Mouse (Mus musculus): ENCODE data around the gene Atp6v0a4.
A peak's percentile ranks its signal among the peaks of the same experiment; 100 is the strongest.

The Atp6v0a4 gene

GRCm38 (mm10) chr6:38073592-38073991 is 50.8 kb downstream of the Atp6v0a4 start:
- no peak for DNase-seq (ENCODE audit: low spot score)

DNA sequence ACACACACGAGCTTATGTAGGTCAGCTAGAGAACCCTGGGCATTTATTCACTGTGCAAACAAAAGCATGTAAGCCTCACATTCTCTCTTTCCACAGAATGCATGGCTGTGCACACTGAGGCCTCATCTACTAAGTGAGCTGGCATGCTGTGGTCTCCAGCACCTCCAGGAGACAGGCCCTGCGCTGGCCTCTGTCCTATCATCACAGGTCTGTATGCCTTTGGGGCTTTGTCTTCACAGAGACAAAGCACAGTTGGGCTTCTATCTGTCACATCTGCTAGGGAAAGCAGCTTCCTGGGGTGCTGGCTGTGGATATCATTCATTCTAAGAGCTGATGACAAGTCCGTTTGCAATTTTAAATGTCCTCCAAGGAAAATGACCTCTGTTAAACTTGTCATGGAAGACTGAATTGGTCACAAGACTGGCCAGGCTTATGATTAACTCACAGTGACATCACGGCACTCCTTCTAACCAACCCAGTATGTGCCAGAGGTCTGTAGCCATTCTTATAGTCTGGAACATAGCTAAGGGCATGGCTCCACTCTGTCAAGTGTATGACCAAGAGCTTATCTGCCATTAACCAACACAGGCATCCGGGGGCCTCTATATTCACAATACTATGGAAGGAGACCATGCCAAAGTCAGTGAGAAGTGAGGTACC is 52.1 kb downstream of the Atp6v0a4 start:
- no peak for DNase-seq (ENCODE audit: low spot score)

DNA sequence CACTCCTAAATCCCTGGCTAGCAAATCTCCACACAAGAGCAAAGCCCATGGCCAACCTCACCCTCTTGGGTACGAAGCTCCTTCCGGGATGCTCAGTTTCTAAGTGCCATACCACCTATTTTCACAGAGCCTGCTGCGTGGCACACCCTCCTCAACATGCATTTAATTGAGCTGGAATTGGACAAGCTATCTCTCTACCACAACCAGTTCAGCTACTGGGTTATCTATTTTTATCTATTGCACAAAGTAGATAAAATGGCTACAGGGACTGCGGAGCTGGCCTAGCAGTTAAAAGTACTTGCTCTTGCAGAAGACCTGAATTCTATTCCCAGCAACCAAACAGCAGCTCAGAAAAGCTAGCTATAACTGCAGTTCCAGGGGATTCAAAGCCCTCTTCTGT is 53.1 kb downstream of the Atp6v0a4 start:
- no peak for DNase-seq (ENCODE audit: low spot score)

DNA sequence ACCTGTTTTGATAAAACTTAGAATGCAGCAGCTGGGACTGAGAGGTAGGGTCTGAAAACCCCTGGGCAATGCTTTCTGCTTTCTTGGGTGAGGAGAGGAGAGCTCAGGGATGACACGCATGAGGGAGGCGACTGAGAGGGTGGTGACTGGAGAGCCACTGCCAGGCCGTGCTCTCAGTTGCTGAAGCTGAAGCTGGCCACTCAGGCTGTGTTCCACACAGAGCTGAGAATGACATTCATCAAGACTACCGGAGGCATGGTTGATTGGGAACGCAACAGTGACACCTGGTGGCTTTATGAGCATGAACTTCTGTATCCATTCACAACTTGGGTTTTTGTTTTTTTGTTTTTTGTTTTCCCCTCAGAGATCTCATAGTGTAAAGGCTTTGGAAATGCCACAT is 58.2 kb downstream of the Atp6v0a4 start:
- DNase-seq (ENCODE audit: low spot score), result peak; percentile 29

GRCm38 (mm10) chr6:38065501-38066122 is 58.8 kb downstream of the Atp6v0a4 start:
- DNase-seq (ENCODE audit: low spot score), result peak; percentile 22

GRCm38 (mm10) chr6:38065122-38065500 is 59.3 kb downstream of the Atp6v0a4 start:
- peak; percentile 47 for DNase-seq (ENCODE audit: low spot score)

DNA sequence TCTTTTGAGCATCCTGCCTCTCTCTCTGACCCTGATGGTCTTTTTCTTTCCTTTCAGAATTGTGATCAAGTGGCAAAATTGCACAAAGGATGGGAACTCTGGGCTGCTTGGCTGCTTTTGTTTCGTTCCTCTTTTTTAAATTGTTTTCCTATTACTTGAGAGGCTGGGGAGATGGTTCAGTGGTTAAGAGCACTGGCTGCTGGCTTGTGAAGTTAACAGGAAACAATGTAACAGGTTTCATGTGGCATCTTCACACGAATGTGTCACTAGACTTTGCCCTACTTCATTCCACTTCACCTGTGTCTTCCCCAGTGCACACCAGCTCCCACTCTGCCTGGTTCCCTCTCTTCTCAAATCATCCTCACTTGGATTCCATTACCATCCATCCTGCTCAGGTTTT is 59.8 kb downstream of the Atp6v0a4 start:
- no peak for DNase-seq (ENCODE audit: low spot score)

DNA sequence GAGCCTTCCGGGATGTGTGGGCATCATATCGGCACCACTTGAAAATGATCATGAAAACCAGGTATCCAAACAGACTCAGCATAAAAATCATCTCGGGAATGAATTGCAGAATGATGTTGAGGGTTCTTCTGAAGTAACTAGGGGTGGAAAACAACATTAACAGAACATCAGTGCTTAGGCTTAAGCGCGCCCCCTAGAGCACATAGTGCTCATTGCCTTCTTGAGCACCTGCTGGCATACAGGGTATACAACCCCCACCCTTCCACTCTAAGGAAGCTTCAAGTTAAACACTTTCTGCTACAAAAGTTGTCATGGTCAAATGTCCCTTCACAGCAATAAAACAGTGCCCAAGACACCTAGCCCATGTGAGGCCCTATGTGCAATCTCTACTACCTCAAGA is 65.6 kb downstream of the Atp6v0a4 start:
- no peak for DNase-seq (ENCODE audit: low spot score)

GRCm38 (mm10) chr6:38055471-38056330 is 68.7 kb downstream of the Atp6v0a4 start:
- DNase-seq (ENCODE audit: low spot score), result no peak

- DNase-seq (ENCODE audit: low spot score), result no peak
Observed at GRCm38 (mm10) chr6:38049601-38050000, 74.8 kb downstream of the Atp6v0a4 start.

DNA sequence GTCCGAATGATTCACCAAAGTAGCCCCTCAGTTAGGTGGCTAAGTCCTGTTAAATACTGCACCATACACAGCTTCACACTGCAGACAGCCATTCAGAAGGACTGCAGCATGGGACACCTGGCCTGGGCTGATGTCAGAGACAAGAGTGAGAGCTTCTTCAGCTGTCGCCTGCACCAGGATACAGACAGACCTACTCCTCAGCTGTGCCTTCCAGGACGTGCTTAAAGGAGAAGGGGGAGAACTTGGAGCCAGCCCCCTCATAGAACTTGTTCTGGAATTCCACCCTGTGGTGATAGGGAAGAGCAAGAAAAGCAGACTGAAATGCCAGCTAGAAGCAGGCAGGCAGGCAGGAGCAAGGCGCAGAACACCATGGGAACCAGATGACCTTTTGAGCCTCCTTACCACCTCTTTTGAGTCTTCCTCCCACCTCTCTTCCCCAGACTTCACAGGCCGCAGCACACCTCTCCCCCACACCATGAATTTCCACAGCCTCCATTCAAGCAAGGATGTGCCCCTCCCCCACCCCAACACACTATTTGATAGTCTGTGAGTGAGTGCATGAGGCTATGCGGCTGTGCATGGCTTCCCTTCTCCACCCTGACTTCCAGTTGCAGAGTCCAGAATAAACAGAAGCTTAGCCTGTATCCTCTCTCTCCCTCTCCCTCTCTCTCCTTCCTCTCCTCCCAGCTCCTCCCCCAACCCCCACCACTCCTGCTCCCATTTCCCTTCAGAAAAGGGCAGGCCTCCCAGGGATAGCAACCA is 75.4 kb downstream of the Atp6v0a4 start:
- DNase-seq (ENCODE audit: low spot score), result no peak

GRCm38 (mm10) chr6:38048003-38048402 is 76.4 kb downstream of the Atp6v0a4 start:
- DNase-seq (ENCODE audit: low spot score), result no peak

DNA sequence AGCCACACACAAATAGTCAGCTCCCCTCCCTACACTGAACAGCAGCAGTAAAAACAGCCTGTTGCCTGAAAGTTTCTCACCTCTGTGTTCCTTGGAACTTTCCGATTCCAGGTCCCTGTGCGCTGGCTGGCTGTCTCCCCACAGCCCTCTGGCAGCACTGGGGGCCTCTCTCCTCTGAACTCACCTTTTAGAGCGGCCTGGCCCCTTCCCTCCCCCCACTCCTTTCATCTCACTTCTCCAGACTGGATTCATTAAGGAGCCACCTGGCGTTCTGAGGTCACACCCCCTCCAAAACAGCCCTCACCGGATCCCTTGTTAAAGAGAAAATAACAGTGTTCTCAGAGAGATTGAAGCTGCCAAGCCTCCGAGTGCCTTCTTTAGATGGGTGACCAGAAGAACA is 77.5 kb downstream of the Atp6v0a4 start, which contains the start of gene Svopl:
Gene Svopl (minus strand): TSS at position 159 of the 400 bp plus-strand sequence.
- no peak for DNase-seq (ENCODE audit: low spot score)

DNA sequence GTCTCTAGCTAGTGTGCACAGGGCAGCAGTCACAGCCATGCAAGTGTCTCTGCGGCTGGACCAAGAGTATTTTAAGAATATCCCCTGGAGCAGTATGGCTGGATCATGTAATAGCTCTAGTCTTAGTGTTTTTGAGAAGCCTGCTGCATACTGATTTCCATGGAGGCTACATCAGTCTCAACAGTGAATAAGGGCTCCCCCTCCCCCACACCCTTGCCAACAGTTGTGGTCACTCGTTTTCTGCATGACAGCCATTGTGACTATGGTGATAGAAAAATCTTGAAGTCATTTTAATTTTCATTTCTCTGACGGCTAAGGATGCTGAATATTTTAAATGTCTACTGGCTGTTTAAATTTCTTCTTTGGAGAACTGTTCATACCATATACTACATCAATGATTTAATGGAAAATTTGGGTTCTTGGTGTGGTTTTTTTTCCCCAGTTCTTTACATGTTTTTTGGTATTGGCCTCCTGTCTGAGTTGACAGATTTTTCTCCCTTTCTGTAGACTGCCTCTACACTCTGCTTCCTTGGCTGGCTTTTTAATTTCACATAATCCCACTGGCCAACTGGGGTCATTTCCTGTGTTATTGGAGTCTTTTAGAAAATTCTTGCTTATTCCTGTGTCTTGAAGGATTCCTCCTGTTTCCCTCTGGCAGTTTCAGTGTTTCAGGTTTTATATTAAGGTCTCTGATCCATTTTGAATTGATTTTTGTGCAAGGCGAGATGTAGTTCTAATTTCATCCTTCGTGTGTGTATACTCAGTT is 91.4 kb downstream of the Atp6v0a4 start:
- no peak for DNase-seq (ENCODE audit: low spot score)

GRCm38 (mm10) chr6:38031924-38032540 is 92.4 kb downstream of the Atp6v0a4 start:
- no peak for DNase-seq (ENCODE audit: low spot score)

DNA sequence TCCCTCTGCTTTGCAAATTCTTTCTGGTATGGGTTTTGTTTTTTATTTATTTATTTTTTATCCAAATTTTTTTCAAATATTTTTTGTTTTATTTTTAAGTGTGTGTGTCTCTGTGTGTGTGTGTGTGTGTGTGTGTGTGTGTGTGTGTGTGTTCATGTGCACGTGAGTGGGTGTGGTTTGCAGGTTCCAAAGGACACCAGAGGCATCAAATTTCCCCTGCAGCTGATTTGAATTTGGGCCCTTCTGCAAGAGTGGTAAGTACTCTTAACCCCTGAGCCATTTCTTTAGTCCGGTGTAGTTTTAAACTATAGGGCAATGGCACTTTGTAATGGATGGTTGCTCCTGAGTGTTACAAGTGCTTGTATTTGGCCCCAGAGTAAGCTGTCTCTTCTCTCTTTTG is 96.2 kb downstream of the Atp6v0a4 start:
- no peak for DNase-seq (ENCODE audit: low spot score)

DNA sequence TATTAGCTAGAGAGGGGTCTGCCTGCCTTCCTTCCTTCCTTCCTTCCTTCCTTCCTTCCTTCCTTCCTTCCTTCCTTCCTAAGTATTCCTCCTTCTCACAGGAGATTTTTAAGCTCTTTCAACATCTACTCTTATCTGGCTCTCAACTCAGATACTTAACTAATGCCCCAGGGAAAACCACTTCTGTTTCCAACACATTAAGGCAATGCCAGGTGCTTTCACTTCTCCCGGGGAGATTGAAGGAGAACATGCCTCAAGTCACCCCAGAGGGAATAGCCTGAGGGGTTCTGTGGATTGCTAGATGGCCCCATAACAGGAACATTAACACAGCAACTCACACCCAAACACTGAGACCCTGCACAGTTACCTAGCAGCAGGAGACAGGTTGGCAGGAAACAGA is 96.6 kb downstream of the Atp6v0a4 start:
- DNase-seq (ENCODE audit: low spot score), result no peak

GRCm38 (mm10) chr6:38023284-38023683 is 101.1 kb downstream of the Atp6v0a4 start:
- DNase-seq (ENCODE audit: low spot score), result no peak

DNA sequence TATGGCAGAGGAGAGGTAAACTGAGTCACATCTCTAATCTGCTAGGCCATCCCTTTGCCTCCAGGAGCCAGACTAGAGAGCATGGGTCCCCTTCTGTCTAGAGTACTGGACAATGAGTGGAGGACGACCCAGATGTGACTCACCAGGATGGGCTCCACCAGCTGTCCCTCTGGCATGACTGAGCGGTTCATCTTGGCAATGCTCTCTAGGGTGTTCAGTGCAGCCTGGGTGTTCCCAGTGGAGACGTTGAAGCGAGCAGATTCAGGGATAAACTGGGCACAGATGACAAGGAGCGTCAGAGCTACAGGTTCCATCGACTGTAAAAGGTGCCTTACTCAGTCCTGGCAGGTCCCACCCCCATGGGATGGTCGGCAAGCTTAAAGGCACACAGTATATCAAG is 103.0 kb downstream of the Atp6v0a4 start:
- no peak for DNase-seq (ENCODE audit: low spot score)

DNA sequence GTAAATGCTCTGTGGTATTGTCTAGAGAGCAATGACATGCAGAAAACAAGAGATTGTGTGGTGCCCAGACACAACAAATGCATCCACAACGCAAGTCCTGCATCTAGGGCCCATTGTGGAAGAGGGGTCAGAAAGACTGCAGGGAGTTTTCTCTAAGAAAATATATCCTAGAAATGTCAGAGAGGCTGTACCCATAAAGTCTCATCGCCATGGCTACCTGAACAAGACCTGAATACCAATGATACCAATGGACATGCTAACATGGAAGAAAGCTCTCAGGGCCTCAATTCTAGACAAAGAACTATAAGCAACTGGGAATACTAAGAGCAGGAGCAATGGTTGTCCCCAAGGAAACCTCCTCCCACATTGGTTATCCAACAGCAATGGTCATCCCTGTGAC is 111.6 kb downstream of the Atp6v0a4 start:
- DNase-seq (ENCODE audit: low spot score), result no peak

GRCm38 (mm10) chr6:38007459-38007858 is 116.9 kb downstream of the Atp6v0a4 start:
- DNase-seq (ENCODE audit: low spot score), result peak; percentile 21
